Mouse (Mus musculus) neutrophil, adult 5-6 weeks (primary cell): Measurements from ENCODE around the gene Cyp2f2. TPM values are rescaled to one million over a fixed set of nuclear protein-coding genes. Genes with fewer than 3 reads are reported as not detected.

ENCODE experiments used
- ATAC-seq: fragments of 151-379, 151-347 bp; 2 replicates; pipeline ENCODE4 v1.8.0; 2017; ENCODE audit warnings: mild to moderate bottlenecking, moderate TSS enrichment; ENCODE audit not compliant: insufficient number of reproducible peaks, poor library complexity, low FRiP score, severe bottlenecking; ENCODE audit errors: extremely low read depth
- total RNA-seq: library from RNA; stranded (forward); fragments of 200-1000 nt; gene quantifications from 2 replicates; pipeline ENCODE4 v1.2.3, GENCODE M21; 2017

Cyp2f2 gene
- total RNA-seq, 1 experiment from 2014 or later, result not detected

DNA sequence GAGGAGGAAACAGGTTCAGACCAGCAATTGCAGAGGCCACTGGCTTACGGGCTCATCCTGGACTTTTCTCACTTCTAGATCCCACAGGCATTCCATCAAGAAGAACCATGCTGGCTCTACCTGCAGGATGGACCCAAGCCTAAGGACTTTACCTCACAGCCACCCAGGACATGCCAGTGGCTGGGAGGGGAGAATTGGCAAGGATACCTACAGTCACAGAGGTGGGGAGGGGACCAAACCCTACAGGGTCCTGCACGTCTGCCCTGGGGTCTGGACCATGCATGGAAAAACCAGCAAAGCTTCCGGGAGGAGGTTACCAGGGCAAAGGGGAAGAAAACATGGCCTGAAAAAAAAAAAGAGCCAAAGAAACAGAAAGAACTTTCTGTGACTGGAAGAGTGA is 51.3 kb downstream of the Cyp2f2 start:
- no peak for ATAC-seq

DNA sequence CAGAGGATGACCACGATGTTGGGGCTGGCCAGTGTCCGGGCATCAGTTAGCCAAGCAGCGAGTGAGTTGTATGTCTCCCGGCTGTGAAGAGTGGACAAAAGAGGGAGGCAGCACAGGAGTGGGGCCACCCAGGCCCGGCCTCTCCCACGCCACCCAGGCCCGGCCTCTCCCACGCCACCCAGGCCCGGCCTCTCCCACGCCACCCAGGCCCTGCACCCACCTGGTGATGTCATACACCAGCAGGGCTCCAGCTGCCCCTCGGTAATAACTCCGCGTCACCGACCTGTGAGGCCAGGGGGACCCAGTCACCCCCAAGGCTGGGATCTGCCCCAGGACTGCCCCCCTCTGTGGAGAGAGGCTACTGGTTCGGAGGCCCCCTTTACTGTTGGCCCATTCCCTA is 54.8 kb downstream of the Cyp2f2 start:
- ATAC-seq, result no peak

- no peak for ATAC-seq
Observed at GRCm38 (mm10) chr7:27174896-27175295, 55.2 kb downstream of the Cyp2f2 start.

- ATAC-seq, result no peak
Observed at GRCm38 (mm10) chr7:27177942-27178323, 58.2 kb downstream of the Cyp2f2 start.

GRCm38 (mm10) chr7:27178324-27179216 is 58.9 kb downstream of the Cyp2f2 start, which contains the start of gene Rab4b:
Rab4b (minus strand) TSS chr7:27178896.
- peak; percentile 94 for ATAC-seq

DNA sequence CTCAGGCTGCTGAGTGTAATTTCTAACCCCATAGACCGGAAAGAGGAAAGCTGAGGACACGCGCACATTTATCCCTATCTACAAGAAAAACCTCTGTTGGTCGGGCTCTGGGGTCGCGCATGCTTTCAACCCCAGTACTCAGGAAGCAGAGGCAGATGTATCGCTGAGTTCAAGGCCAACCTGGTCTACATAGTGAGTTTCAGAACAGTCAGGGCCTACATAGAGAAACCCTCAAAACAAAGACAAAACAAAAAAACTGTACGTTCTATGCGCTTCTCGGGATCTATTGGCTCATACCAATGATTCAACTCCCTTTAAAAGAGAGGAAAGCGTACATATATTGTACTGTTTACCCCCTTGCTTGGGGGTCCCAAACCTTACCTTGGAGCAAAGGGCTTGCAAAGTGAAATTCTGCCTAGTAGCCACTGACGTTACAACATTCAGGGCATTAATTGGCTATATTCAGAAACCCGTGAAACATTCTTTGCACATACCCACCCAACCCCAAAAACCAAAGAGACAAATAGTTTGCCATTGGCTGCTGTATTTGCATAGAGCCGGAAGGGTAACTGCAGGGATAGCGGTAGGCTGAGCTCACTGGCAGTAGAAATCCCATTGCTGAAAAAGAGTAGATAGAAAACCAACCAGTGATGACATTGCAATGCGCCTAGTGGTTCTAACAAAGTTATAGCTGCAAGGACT is 59.7 kb downstream of the Cyp2f2 start:
- no peak for ATAC-seq

- no peak for ATAC-seq
Observed at GRCm38 (mm10) chr7:27180036-27180435, 60.3 kb downstream of the Cyp2f2 start.

DNA sequence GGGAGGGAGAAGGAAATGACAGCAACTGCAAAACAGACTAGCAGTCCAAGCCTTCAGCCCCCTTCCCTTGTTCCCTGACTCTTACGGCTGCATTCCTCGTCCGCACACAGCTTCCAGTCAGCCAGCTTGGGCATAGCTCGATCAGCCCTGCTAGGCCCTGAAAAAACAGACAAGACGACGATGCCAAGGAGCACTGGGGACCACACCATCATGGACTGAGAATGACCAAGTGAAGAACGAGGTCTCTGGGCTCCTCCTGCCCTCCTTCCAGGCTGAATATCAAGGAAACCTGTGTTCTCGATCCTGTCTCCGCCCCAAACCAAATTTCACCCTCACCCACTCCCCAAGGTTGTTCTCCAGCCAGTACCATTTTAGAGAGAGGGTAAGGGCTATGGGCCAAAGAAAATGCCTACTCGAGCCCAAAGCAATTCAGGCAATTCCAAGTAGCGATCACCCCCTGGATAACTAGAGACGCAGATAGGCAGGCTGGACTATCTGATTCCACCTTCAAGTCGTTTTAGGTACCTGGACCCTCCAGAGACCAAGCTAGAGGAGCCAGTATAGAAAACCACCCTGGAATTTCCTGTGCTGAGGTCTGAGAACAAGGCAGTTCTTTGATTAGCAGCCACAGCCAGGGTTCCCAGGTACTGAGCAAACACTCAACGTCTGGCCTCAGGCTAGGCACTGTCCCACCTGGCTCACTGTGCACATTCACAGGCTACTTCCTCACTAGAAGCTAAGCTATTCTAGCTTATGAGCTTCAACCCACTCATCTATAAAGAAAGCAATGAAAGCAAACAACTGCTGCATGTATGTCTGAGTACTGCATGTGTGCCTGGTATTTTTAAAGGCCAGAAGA is 61.4 kb downstream of the Cyp2f2 start, which contains the start of the genes Gm21983 and Mia:
Gene Gm21983 (minus strand): TSS at position 250 of the 859 bp plus-strand sequence.
Gene Mia (minus strand): TSS at position 321 of the 859 bp plus-strand sequence.
- ATAC-seq, result no peak

- no peak for ATAC-seq
Observed at GRCm38 (mm10) chr7:27182498-27182897, 62.8 kb downstream of the Cyp2f2 start.

Other genes starting within 250 kb of the Cyp2f2 start
- not detected in 2 replicates for gene Cyp2a22, start 180.5 kb upstream of the Cyp2f2 start, total RNA-seq
- not detected in 2 replicates for gene Cyp2a12, start 90.8 kb upstream of the Cyp2f2 start, total RNA-seq
- gene Cyp2t4, start 33.8 kb downstream of the Cyp2f2 start, total RNA-seq, result not detected in 2 replicates
- gene Egln2, start 46.9 kb downstream of the Cyp2f2 start, total RNA-seq, result 70.5 and 73.3 TPM in 2 replicates
- gene Rab4b, start 59.0 kb downstream of the Cyp2f2 start, total RNA-seq, result 66.0 and 67.0 TPM in 2 replicates
- gene Gm21983, start 61.2 kb downstream of the Cyp2f2 start, total RNA-seq, result not detected in 2 replicates
- 1.4 TPM in 1 of 2 replicates, not detected in the other for gene Mia, start 61.2 kb downstream of the Cyp2f2 start, total RNA-seq
- 2.9 and 6.8 TPM in 2 replicates for gene BC024978, start 75.9 kb downstream of the Cyp2f2 start, total RNA-seq
- 20.4 and 25.8 TPM in 2 replicates for gene Snrpa, start 76.4 kb downstream of the Cyp2f2 start, total RNA-seq
- 12.0 and 13.1 TPM in 2 replicates for gene Itpkc, start 108.8 kb downstream of the Cyp2f2 start, total RNA-seq
- gene Coq8b, start 113.1 kb downstream of the Cyp2f2 start, total RNA-seq, result 29.5 and 32.5 TPM in 2 replicates
- gene Numbl, start 138.5 kb downstream of the Cyp2f2 start, total RNA-seq, result 0.86 and 2.7 TPM in 2 replicates
- 0.12 TPM in 1 of 2 replicates, not detected in the other for gene Ltbp4, start 217.8 kb downstream of the Cyp2f2 start, total RNA-seq
- 56.8 and 69.9 TPM in 2 replicates for gene Shkbp1, start 236.1 kb downstream of the Cyp2f2 start, total RNA-seq
- not detected in 2 replicates for gene Gm20479, start 237.5 kb downstream of the Cyp2f2 start, total RNA-seq